Mouse (Mus musculus): Measurements from ENCODE around the gene Fndc3b. TPM values are rescaled to one million over a fixed set of nuclear protein-coding genes. Genes with fewer than 3 reads are reported as not detected.

The Fndc3b gene
- polyA plus RNA-seq, 1 experiment, result 13.2 TPM

GRCm38 (mm10) chr3:27584607-27585605, 126.2 kb downstream of the Fndc3b start:
- Histone ChIP-seq H3K27ac (replicated peaks; ENCODE audit: low read depth, low read length) (peak overlapping the region; percentile 67), H3K4me1 (ENCODE audit: control insufficient read depth, insufficient read depth, insufficient read length, low read length) (peaks cover 9% of the 10 kb centered on the region), H3K4me3 (ENCODE audit: insufficient read depth, low read depth, low read length) (no peak overlapping the region)

- H3K27ac ChIP-seq (replicated peaks; ENCODE audit: low read depth, low read length), result no peak overlapping the region
- peaks cover 9% of the 10 kb centered on the region for H3K4me1 ChIP-seq (ENCODE audit: control insufficient read depth, insufficient read depth, insufficient read length, low read length)
- H3K4me3 ChIP-seq (ENCODE audit: insufficient read depth, low read depth, low read length), result no peak overlapping the region
Measured at GRCm38 (mm10) chr3:27581931-27582840, 128.9 kb downstream of the Fndc3b start.

- no peak overlapping the region for H3K4me3 ChIP-seq (ENCODE audit: insufficient read depth, low read depth, low read length)
- no peak overlapping the region for H3K27ac ChIP-seq (replicated peaks; ENCODE audit: low read depth, low read length)
- peaks cover 9% of the 10 kb centered on the region for H3K4me1 ChIP-seq (ENCODE audit: control insufficient read depth, insufficient read depth, insufficient read length, low read length)
Measured at GRCm38 (mm10) chr3:27580956-27581355, 130.2 kb downstream of the Fndc3b start.

- Histone ChIP-seq H3K4me3 (ENCODE audit: insufficient read depth, low read depth, low read length) (no peak overlapping the region), H3K4me1 (ENCODE audit: control insufficient read depth, insufficient read depth, insufficient read length, low read length) (peaks cover 7% of the 10 kb centered on the region), H3K27ac (replicated peaks; ENCODE audit: low read depth, low read length) (no peak overlapping the region)
Measured at GRCm38 (mm10) chr3:27579894-27580613, 131.1 kb downstream of the Fndc3b start.

GRCm38 (mm10) chr3:27579229-27579628, 131.9 kb downstream of the Fndc3b start:
- Histone ChIP-seq H3K27ac (replicated peaks; ENCODE audit: low read depth, low read length) (no peak overlapping the region), H3K4me1 (ENCODE audit: control insufficient read depth, insufficient read depth, insufficient read length, low read length) (peaks cover under 1% of the 10 kb centered on the region; the same call in 1 of the 2 replicates), H3K4me3 (ENCODE audit: insufficient read depth, low read depth, low read length) (no peak overlapping the region)

GRCm38 (mm10) chr3:27577349-27578025, 133.6 kb downstream of the Fndc3b start:
- Histone ChIP-seq H3K4me1 (ENCODE audit: control insufficient read depth, insufficient read depth, insufficient read length, low read length) (no peaks in the 10 kb centered on the region), H3K27ac (replicated peaks; ENCODE audit: low read depth, low read length) (no peak overlapping the region)

GRCm38 (mm10) chr3:27574241-27574640, 136.9 kb downstream of the Fndc3b start:
- Histone ChIP-seq H3K4me3 (ENCODE audit: insufficient read depth, low read depth, low read length) (no peak overlapping the region), H3K4me1 (ENCODE audit: control insufficient read depth, insufficient read depth, insufficient read length, low read length) (no peaks in the 10 kb centered on the region), H3K27ac (replicated peaks; ENCODE audit: low read depth, low read length) (no peak overlapping the region)

More at GRCm38 (mm10) chr3:27577349-27578025, 133.6 kb downstream of the Fndc3b start:
- no peak overlapping the region for H3K4me3 ChIP-seq (ENCODE audit: insufficient read depth, low read depth, low read length)

- Histone ChIP-seq H3K27ac (replicated peaks; ENCODE audit: low read depth, low read length) (no peak overlapping the region), H3K4me1 (ENCODE audit: control insufficient read depth, insufficient read depth, insufficient read length, low read length) (no peaks in the 10 kb centered on the region), H3K4me3 (ENCODE audit: insufficient read depth, low read depth, low read length) (no peak overlapping the region)
Measured at GRCm38 (mm10) chr3:27573458-27573857, 137.6 kb downstream of the Fndc3b start.

- H3K27ac ChIP-seq (replicated peaks; ENCODE audit: low read depth, low read length), result no peak overlapping the region
- H3K4me3 ChIP-seq (ENCODE audit: insufficient read depth, low read depth, low read length), result no peak overlapping the region
- H3K4me1 ChIP-seq (ENCODE audit: control insufficient read depth, insufficient read depth, insufficient read length, low read length), result no peaks in the 10 kb centered on the region
Measured at GRCm38 (mm10) chr3:27572305-27572704, 138.8 kb downstream of the Fndc3b start.

GRCm38 (mm10) chr3:27565314-27565713, 145.8 kb downstream of the Fndc3b start:
- H3K4me1 ChIP-seq (ENCODE audit: control insufficient read depth, insufficient read depth, insufficient read length, low read length), result peaks cover 4% of the 10 kb centered on the region; the same call in 1 of the 2 replicates
- no peak overlapping the region for H3K4me3 ChIP-seq (ENCODE audit: insufficient read depth, low read depth, low read length)

GRCm38 (mm10) chr3:27563047-27563624, 148.0 kb downstream of the Fndc3b start:
- H3K4me3 ChIP-seq (ENCODE audit: insufficient read depth, low read depth, low read length), result no peak overlapping the region
- peaks cover 4% of the 10 kb centered on the region; the same call in 1 of the 2 replicates for H3K4me1 ChIP-seq (ENCODE audit: control insufficient read depth, insufficient read depth, insufficient read length, low read length)
- no peak overlapping the region for H3K27ac ChIP-seq (replicated peaks; ENCODE audit: low read depth, low read length)

More at GRCm38 (mm10) chr3:27565314-27565713, 145.8 kb downstream of the Fndc3b start:
- H3K27ac ChIP-seq (replicated peaks; ENCODE audit: low read depth, low read length), result no peak overlapping the region

- no peak overlapping the region for H3K27ac ChIP-seq (replicated peaks; ENCODE audit: low read depth, low read length)
- no peak overlapping the region for H3K4me3 ChIP-seq (ENCODE audit: insufficient read depth, low read depth, low read length)
- H3K4me1 ChIP-seq (ENCODE audit: control insufficient read depth, insufficient read depth, insufficient read length, low read length), result peaks cover 4% of the 10 kb centered on the region; the same call in 1 of the 2 replicates
Measured at GRCm38 (mm10) chr3:27562476-27562875, 148.6 kb downstream of the Fndc3b start.

- Histone ChIP-seq H3K4me1 (ENCODE audit: control insufficient read depth, insufficient read depth, insufficient read length, low read length) (peaks cover 4% of the 10 kb centered on the region; the same call in 1 of the 2 replicates), H3K4me3 (ENCODE audit: insufficient read depth, low read depth, low read length) (no peak overlapping the region), H3K27ac (replicated peaks; ENCODE audit: low read depth, low read length) (no peak overlapping the region)
Measured at GRCm38 (mm10) chr3:27561921-27562320, 149.2 kb downstream of the Fndc3b start.

GRCm38 (mm10) chr3:27559316-27559715, 151.8 kb downstream of the Fndc3b start:
- Histone ChIP-seq H3K4me1 (ENCODE audit: control insufficient read depth, insufficient read depth, insufficient read length, low read length) (peaks cover 4% of the 10 kb centered on the region; the same call in 1 of the 2 replicates), H3K27ac (replicated peaks; ENCODE audit: low read depth, low read length) (no peak overlapping the region), H3K4me3 (ENCODE audit: insufficient read depth, low read depth, low read length) (no peak overlapping the region)
